ENCODE assay signal across 15 mouse cellular contexts in genomic region chr9:40355406-40355805, GRCm38 (mm10).
"Had no signal": no experiment of that assay in that cellular context is flagged by ENCODE, and none has a peak within 500 bp of the region (broad histone marks: within the 10 kb centered on the region; RNA-seq: fewer than 3 reads in every experiment).

No protein-coding gene starts in this region.

- H3K27me3 ChIP-seq: lung, embryonic 15.5 days; megakaryocyte, embryonic 14.5 days; midbrain, embryonic 13.5 days; midbrain, embryonic 15.5 days; neural tube, embryonic 12.5 days; stomach, embryonic 15.5 days had no signal

- H3K4me3 ChIP-seq: lung, embryonic 15.5 days; megakaryocyte, embryonic 14.5 days; midbrain, embryonic 13.5 days; midbrain, embryonic 15.5 days; neural tube, embryonic 12.5 days; stomach, embryonic 15.5 days had no signal

- DNase-seq: lung, adult 2 months; lung, postnatal 14 days; lung, postnatal 36 days; right cerebral cortex, postnatal 14 days; thymus, adult 2 months; thymus, postnatal 25 days; thymus, postnatal 4 days had no signal

- H3K27ac ChIP-seq: lung, embryonic 15.5 days; macrophage; midbrain, embryonic 13.5 days; midbrain, embryonic 15.5 days; neural tube, embryonic 12.5 days; stomach, embryonic 15.5 days; stomach, postnatal 0 days had no signal

- H3K4me1 ChIP-seq: lung, embryonic 15.5 days; megakaryocyte, embryonic 14.5 days; stomach, embryonic 15.5 days had no signal
